Mouse (Mus musculus): ENCODE measurements around the gene Vrk3. TPM values are rescaled to one million over a fixed set of nuclear protein-coding genes. Genes with fewer than 3 reads are reported as not detected.

Vrk3 gene
- total and polyA plus RNA-seq, 3 experiments = 44.9 to 72.0 (median 48.8) TPM

DNA sequence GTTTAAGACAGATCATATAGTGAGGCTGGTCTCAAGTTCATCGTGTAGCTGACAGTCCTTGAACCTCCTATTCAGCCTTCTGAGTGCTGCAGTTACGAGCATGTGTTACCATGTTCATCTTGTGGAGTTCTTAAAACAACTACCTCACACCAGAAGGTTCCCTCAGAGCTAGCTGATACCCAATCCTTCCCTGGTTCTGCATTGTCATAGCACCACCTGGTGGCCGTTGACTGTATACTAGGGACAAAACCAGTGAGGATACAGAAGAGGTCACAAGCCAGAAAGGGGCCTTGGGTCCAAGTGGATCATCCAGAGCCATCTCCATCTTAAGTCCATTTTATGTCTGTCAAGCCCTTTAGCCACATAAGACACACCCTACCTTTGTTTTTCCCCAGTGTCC, 76.7 kb downstream of the Vrk3 start:
- peak; percentile 43; the same call in 1 of the 2 replicates for ATAC-seq (ENCODE audit: extremely low read depth, insufficient number of reproducible peaks, low FRiP score, poor library complexity, severe bottlenecking)
- peaks cover 97% of the 10 kb centered on the region for H3K36me3 ChIP-seq (replicated peaks)

DNA sequence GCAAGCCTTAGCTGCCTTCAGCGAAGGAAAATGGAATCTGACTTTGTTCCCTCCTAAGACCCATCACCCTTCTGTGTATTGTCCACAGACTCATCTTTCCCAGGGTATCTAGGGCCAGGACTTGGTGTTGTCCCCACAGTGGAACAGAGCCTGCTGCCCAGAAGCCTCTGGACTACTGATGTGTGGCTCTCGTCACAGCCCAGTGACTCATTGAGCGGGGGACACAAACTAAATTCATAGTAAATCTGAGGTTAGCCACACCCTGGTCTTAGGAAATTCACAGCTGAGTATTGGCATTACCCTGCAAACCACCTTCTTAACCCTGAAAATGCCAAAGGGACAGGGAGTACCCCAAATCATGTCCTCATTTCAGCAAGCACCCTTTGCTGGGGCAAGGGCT, 78.6 kb downstream of the Vrk3 start:
- Histone ChIP-seq H3K4me3 (ENCODE audit: low read depth, low read length) (no peak overlapping the region), H3K9me3 (replicated peaks) (no peaks in the 10 kb centered on the region), H3K27me3 (ENCODE audit: insufficient read depth, low read length) (no peaks in the 10 kb centered on the region), H3K4me1 (ENCODE audit: insufficient read depth, low read depth, low read length) (peaks cover 90% of the 10 kb centered on the region), H3K36me3 (replicated peaks) (peaks cover 97% of the 10 kb centered on the region)
- ATAC-seq (ENCODE audit: extremely low read depth, insufficient number of reproducible peaks, low FRiP score, poor library complexity, severe bottlenecking) (no peak), DNase-seq (ENCODE audit: low spot score) (no peak)
- no peak for TF ChIP-seq GATA2 (IDR thresholded peaks at IDR 0.05; ENCODE audit: borderline replicate concordance, low read depth, low read length)
- TF ChIP-seq GATA1 (IDR thresholded peaks at IDR 0.05; ENCODE audit: borderline replicate concordance, low read length) = no peak
- no peak for TF ChIP-seq CTCF (IDR thresholded peaks at IDR 0.05; ENCODE audit: low read depth, low read length)
- no peak for TF ChIP-seq TAL1 (conservative IDR thresholded peaks at IDR 0.05; ENCODE audit: low read depth, low read length)
- no peak for TF ChIP-seq POLR2AphosphoS5 (IDR thresholded peaks at IDR 0.05; ENCODE audit: insufficient replicate concordance, low read depth, low read length)

More for the DNA sequence above, 76.7 kb downstream of the Vrk3 start:
- DNase-seq (ENCODE audit: low spot score) = peak; percentile 46
- H3K4me1 ChIP-seq (ENCODE audit: insufficient read depth, low read depth, low read length) = peaks cover 91% of the 10 kb centered on the region
- H3K9me3 ChIP-seq (replicated peaks) = no peaks in the 10 kb centered on the region
- no peak for TF ChIP-seq GATA2 (IDR thresholded peaks at IDR 0.05; ENCODE audit: borderline replicate concordance, low read depth, low read length)
- peak; percentile 66; the same call in 1 of the 2 replicates for TF ChIP-seq CTCF (IDR thresholded peaks at IDR 0.05; ENCODE audit: low read depth, low read length)
- H3K4me3 ChIP-seq (ENCODE audit: low read depth, low read length) = no peak overlapping the region
- no peaks in the 10 kb centered on the region for H3K27me3 ChIP-seq (ENCODE audit: insufficient read depth, low read length)

Other genes starting within 250 kb of the Vrk3 start
Only the 20 nearest of the 23 such genes appear.
- not detected in 2 replicates for gene Mybpc2, start 223.8 kb upstream of the Vrk3 start, total RNA-seq (2014; fragmentation: Nextera tagmentation)
- gene Mybpc2, start 223.8 kb upstream of the Vrk3 start, total RNA-seq (2017) = 0.05 TPM in 1 of 2 replicates, not detected in the other
- not detected in 2 replicates for gene Mybpc2, start 223.8 kb upstream of the Vrk3 start, polyA plus RNA-seq (2012)
- gene Spib, start 216.3 kb upstream of the Vrk3 start, total RNA-seq (2014; fragmentation: Nextera tagmentation) = not detected in 2 replicates
- gene Spib, start 216.3 kb upstream of the Vrk3 start, total RNA-seq (2017) = not detected in 2 replicates
- gene Spib, start 216.3 kb upstream of the Vrk3 start, polyA plus RNA-seq (2012) = not detected in 2 replicates
- 70.1 and 106 TPM in 2 replicates for gene Pold1, start 199.6 kb upstream of the Vrk3 start, total RNA-seq (2014; fragmentation: Nextera tagmentation)
- 54.6 and 72.4 TPM in 2 replicates for gene Pold1, start 199.6 kb upstream of the Vrk3 start, total RNA-seq (2017)
- 252 and 268 TPM in 2 replicates for gene Pold1, start 199.6 kb upstream of the Vrk3 start, polyA plus RNA-seq (2012)
- gene Nr1h2, start 194.5 kb upstream of the Vrk3 start, total RNA-seq (2014; fragmentation: Nextera tagmentation) = 98.5 and 107 TPM in 2 replicates
- gene Nr1h2, start 194.5 kb upstream of the Vrk3 start, total RNA-seq (2017) = 34.0 and 39.0 TPM in 2 replicates
- gene Nr1h2, start 194.5 kb upstream of the Vrk3 start, polyA plus RNA-seq (2012) = 223 and 232 TPM in 2 replicates
- gene Napsa, start 176.0 kb upstream of the Vrk3 start, total RNA-seq (2014; fragmentation: Nextera tagmentation) = 1.3 and 2.7 TPM in 2 replicates
- gene Napsa, start 176.0 kb upstream of the Vrk3 start, total RNA-seq (2017) = 0.16 and 0.70 TPM in 2 replicates
- 0.10 and 0.35 TPM in 2 replicates for gene Napsa, start 176.0 kb upstream of the Vrk3 start, polyA plus RNA-seq (2012)
- 0.53 TPM in 1 of 2 replicates, not detected in the other for gene Kcnc3, start 157.7 kb upstream of the Vrk3 start, total RNA-seq (2014; fragmentation: Nextera tagmentation)
- 0.05 TPM in 1 of 2 replicates, not detected in the other for gene Kcnc3, start 157.7 kb upstream of the Vrk3 start, total RNA-seq (2017)
- not detected in 2 replicates for gene Kcnc3, start 157.7 kb upstream of the Vrk3 start, polyA plus RNA-seq (2012)
- gene Myh14, start 77.6 kb upstream of the Vrk3 start, total RNA-seq (2014; fragmentation: Nextera tagmentation) = not detected in 2 replicates
- gene Myh14, start 77.6 kb upstream of the Vrk3 start, total RNA-seq (2017) = not detected in 2 replicates
- gene Myh14, start 77.6 kb upstream of the Vrk3 start, polyA plus RNA-seq (2012) = not detected in 2 replicates
- gene Izumo2, start 39.7 kb upstream of the Vrk3 start, total RNA-seq (2014; fragmentation: Nextera tagmentation) = not detected in 2 replicates
- gene Izumo2, start 39.7 kb upstream of the Vrk3 start, total RNA-seq (2017) = not detected in 2 replicates
- gene Izumo2, start 39.7 kb upstream of the Vrk3 start, polyA plus RNA-seq (2012) = not detected in 2 replicates
- gene Zfp473, start 2.6 kb downstream of the Vrk3 start, total RNA-seq (2014; fragmentation: Nextera tagmentation) = 3.9 and 4.1 TPM in 2 replicates
- 4.0 and 4.5 TPM in 2 replicates for gene Zfp473, start 2.6 kb downstream of the Vrk3 start, total RNA-seq (2017)
- 0.14 and 0.33 TPM in 2 replicates for gene Zfp473, start 2.6 kb downstream of the Vrk3 start, polyA plus RNA-seq (2012)
- gene Nup62, start 67.7 kb downstream of the Vrk3 start, total RNA-seq (2014; fragmentation: Nextera tagmentation) = 96.5 and 160 TPM in 2 replicates
- gene Nup62, start 67.7 kb downstream of the Vrk3 start, total RNA-seq (2017) = 94.9 and 102 TPM in 2 replicates
- gene Nup62, start 67.7 kb downstream of the Vrk3 start, polyA plus RNA-seq (2012) = 85.4 and 157 TPM in 2 replicates
- 4.2 and 14.4 TPM in 2 replicates for gene Il4i1, start 68.0 kb downstream of the Vrk3 start, total RNA-seq (2014; fragmentation: Nextera tagmentation)
- gene Il4i1, start 68.0 kb downstream of the Vrk3 start, total RNA-seq (2017) = 1.3 and 2.4 TPM in 2 replicates
- 3.1 and 3.2 TPM in 2 replicates for gene Il4i1, start 68.0 kb downstream of the Vrk3 start, polyA plus RNA-seq (2012)
- gene Atf5, start 68.2 kb downstream of the Vrk3 start, total RNA-seq (2014; fragmentation: Nextera tagmentation) = 37.7 and 58.5 TPM in 2 replicates
- gene Atf5, start 68.2 kb downstream of the Vrk3 start, total RNA-seq (2017) = 5.2 and 8.6 TPM in 2 replicates
- 282 and 396 TPM in 2 replicates for gene Atf5, start 68.2 kb downstream of the Vrk3 start, polyA plus RNA-seq (2012)
- gene Akt1s1, start 100.6 kb downstream of the Vrk3 start, total RNA-seq (2014; fragmentation: Nextera tagmentation) = 13.3 and 14.4 TPM in 2 replicates
- 23.7 and 32.5 TPM in 2 replicates for gene Akt1s1, start 100.6 kb downstream of the Vrk3 start, total RNA-seq (2017)
- 290 and 566 TPM in 2 replicates for gene Akt1s1, start 100.6 kb downstream of the Vrk3 start, polyA plus RNA-seq (2012)
- gene Tbc1d17, start 100.7 kb downstream of the Vrk3 start, total RNA-seq (2014; fragmentation: Nextera tagmentation) = 32.3 and 33.5 TPM in 2 replicates
- 25.7 and 33.5 TPM in 2 replicates for gene Tbc1d17, start 100.7 kb downstream of the Vrk3 start, total RNA-seq (2017)
- 65.4 and 75.7 TPM in 2 replicates for gene Tbc1d17, start 100.7 kb downstream of the Vrk3 start, polyA plus RNA-seq (2012)
- gene Pnkp, start 108.7 kb downstream of the Vrk3 start, total RNA-seq (2014; fragmentation: Nextera tagmentation) = 20.5 and 35.8 TPM in 2 replicates
- 28.2 and 36.2 TPM in 2 replicates for gene Pnkp, start 108.7 kb downstream of the Vrk3 start, total RNA-seq (2017)
- 33.0 and 35.9 TPM in 2 replicates for gene Pnkp, start 108.7 kb downstream of the Vrk3 start, polyA plus RNA-seq (2012)
- gene Ptov1, start 121.4 kb downstream of the Vrk3 start, total RNA-seq (2014; fragmentation: Nextera tagmentation) = 65.9 and 75.4 TPM in 2 replicates
- gene Ptov1, start 121.4 kb downstream of the Vrk3 start, total RNA-seq (2017) = 27.2 and 33.2 TPM in 2 replicates
- 145 and 150 TPM in 2 replicates for gene Ptov1, start 121.4 kb downstream of the Vrk3 start, polyA plus RNA-seq (2012)
- gene Med25, start 144.3 kb downstream of the Vrk3 start, total RNA-seq (2014; fragmentation: Nextera tagmentation) = 77.5 and 96.6 TPM in 2 replicates
- 14.0 and 16.5 TPM in 2 replicates for gene Med25, start 144.3 kb downstream of the Vrk3 start, total RNA-seq (2017)
- gene Med25, start 144.3 kb downstream of the Vrk3 start, polyA plus RNA-seq (2012) = 367 and 482 TPM in 2 replicates
- gene Fuz, start 147.7 kb downstream of the Vrk3 start, total RNA-seq (2014; fragmentation: Nextera tagmentation) = 13.6 and 17.8 TPM in 2 replicates
- gene Fuz, start 147.7 kb downstream of the Vrk3 start, total RNA-seq (2017) = 16.8 and 19.0 TPM in 2 replicates
- gene Fuz, start 147.7 kb downstream of the Vrk3 start, polyA plus RNA-seq (2012) = 37.5 and 49.0 TPM in 2 replicates
- 68.8 and 98.0 TPM in 2 replicates for gene Ap2a1, start 181.1 kb downstream of the Vrk3 start, total RNA-seq (2014; fragmentation: Nextera tagmentation)
- 19.8 and 30.8 TPM in 2 replicates for gene Ap2a1, start 181.1 kb downstream of the Vrk3 start, total RNA-seq (2017)
- 92.1 and 98.8 TPM in 2 replicates for gene Ap2a1, start 181.1 kb downstream of the Vrk3 start, polyA plus RNA-seq (2012)
- not detected in 2 replicates for gene Tsks, start 194.8 kb downstream of the Vrk3 start, total RNA-seq (2014; fragmentation: Nextera tagmentation)
- not detected in 2 replicates for gene Tsks, start 194.8 kb downstream of the Vrk3 start, total RNA-seq (2017)
- 0.29 and 0.44 TPM in 2 replicates for gene Tsks, start 194.8 kb downstream of the Vrk3 start, polyA plus RNA-seq (2012)